Mouse (Mus musculus): ENCODE measurements at regions not wholly inside any gene's neighbourhood (a gene's known extent, or its start where the extent isn't known, plus 50 kb on each side); places are given as distances from the start of the nearest gene placed in this dataset.

DNA sequence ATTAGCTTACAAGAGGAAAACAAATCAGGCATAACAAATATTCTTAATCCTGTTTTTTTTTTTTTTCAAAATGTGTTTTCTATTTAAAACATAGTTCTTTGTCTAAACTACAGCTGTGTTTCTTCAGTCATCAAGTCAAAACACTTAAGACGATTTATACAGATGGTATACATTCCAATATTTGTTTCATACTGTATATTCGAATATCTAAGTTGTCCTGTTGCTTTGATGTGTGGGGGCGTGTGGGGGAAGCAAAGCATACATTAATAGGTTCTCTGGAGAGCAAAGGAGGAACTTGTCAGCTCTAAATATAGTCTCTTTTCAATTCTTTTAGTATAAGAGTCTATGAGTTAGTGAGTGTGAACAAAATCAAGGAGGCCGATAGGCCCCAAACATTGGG is 1056.7 kb upstream of the Cdh7 start:
- DNase-seq, result no peak

DNA sequence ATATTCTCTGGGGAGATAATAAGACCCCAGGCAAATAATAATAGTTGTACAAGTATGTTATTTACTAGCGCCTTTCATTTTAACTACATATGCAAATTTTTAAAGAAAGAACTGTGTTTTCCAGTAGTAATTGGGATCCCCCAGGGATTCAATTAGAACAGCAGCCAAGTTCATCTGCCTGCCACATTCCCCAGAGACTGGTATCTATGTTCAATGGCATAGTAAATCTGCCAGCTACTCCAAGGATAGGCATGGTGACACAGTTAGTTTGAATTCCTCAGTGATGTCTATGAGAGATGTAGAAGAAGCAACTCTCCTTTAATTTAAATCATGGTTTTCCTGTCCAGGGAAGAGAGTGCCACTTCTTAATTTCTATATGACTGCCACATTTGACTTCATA is 1047.9 kb upstream of the Cdh7 start:
- DNase-seq, result peak; percentile 10 to 18

DNA sequence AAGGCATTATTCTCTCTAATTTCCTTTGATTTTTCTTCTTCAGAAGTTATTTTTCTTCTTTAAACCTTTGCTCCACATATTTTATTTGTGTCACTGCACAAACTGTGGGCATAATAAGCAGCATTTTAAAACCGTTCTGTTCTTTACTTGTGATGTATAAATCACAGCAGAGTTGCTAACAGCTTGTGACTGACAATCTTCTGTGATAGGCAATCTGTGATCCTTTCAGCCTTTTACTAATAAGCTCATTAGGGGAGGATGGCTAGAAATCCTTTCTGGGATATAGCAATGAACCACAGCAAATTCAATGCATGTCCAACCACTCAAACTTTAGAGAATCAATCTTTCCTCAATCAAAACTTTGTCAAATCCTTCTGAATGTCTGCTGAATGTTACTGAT is 1007.4 kb upstream of the Cdh7 start:
- DNase-seq, result no peak

DNA sequence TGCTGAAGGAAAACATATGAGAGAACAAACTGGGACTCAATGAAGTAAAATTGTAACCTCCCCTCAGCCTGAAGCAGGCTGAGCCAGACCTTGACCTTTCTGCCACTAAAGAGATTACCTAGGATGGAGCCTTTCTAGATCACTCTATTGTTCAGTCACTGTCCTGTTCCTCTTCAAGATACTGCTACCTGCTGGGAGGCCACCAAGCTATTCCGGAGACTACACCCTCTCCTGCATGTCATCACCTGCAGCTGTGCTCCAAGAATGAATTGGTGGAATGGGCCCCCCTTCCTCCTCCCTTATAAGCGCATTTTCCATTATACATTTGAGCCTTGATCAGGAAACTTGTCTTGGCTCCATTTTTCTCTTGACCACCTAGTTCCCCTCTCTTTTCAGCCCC is 987.6 kb upstream of the Cdh7 start:
- no peak for DNase-seq

Measured in cerebellum, postnatal 10 days (tissue).